Mouse (Mus musculus) thymus, adult 2 months (tissue): ENCODE data around the gene Sppl2b.

ENCODE experiments used
- CTCF ChIP-seq: fragments of 200-500 bp; IDR thresholded peaks from 2 replicates; pipeline ENCODE4 v1.5.1; 2012; ENCODE audit warnings: mild to moderate bottlenecking, control low read depth, low read length, moderate library complexity, borderline replicate concordance; ENCODE audit not compliant: control insufficient read depth, poor library complexity, insufficient read depth; ENCODE audit errors: extremely low read depth
- POLR2A ChIP-seq: fragments of 200-500 bp; IDR thresholded peaks from 2 replicates; pipeline ENCODE4 v1.6.1; 2012; ENCODE audit warnings: mild to moderate bottlenecking, low read length, control low read depth, moderate library complexity; ENCODE audit not compliant: control insufficient read depth, poor library complexity, insufficient read depth; ENCODE audit errors: extremely low read depth

- TF ChIP-seq CTCF (no peak), POLR2A (no peak)
Measured at GRCm38 (mm10) chr10:80911354-80911753, 56.3 kb downstream of the Sppl2b start.
